Mouse (Mus musculus) c-Kit-positive CD71-positive TER-119-negative erythroid progenitor cells, embryonic 14.5 days (primary cell): ENCODE measurements around the gene Mad1l1.

ENCODE experiments used
- DNase-seq: peaks from one replicate; pipeline ENCODE4 v3.0.0-alpha.2; 2013; ENCODE audit warnings: low read depth

Gene Mad1l1

DNA sequence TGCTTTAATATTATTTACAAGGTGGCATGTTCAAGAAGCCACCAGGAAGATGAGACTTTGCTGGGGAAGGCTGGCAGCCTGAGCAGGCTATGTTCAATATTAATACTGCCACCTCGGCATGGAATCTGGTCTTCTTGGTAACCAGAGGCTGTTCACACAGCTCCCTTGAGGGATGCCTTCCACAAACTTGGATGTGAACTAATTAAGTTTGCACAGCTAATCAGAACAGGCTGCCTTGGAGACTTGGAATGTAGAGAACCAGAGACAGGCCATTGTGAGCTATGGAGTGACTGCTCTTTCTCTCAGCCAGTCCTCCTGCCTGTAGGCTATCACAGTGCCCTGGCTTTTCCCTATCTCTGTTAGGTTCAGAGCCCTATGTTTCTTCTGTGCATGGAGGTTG lies 278.4 kb downstream of the Mad1l1 start:
- no peak for DNase-seq

DNA sequence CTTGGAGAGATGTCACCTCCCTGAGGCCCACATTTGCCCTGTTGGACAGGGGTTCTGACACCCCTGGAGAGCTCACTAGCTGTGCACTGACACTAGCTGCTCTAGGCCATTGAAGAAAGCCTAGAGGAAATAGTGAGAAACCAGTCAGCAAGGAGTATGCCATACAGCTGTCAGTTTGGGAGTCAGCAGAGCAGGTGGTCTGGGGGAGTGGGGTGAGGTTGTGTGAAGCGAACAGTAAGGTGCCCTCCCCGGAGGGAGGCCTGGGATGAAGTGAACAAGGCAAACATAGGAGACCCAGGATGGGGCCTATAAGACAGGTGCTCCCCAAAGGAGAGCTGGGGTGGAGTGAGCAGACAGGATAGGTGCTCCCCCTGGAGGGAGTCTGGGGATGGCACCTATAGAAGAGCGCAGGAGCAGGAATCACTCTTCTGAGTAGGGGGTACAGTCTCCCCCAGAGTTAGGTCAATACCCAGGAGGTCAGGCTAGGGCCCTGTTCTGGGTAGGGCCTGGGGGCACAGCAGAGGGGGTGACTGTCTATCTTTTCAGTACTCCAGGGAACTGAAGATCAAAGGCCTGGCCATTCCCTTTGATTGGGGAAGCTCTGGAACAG lies 279.2 kb downstream of the Mad1l1 start:
- no peak for DNase-seq

DNA sequence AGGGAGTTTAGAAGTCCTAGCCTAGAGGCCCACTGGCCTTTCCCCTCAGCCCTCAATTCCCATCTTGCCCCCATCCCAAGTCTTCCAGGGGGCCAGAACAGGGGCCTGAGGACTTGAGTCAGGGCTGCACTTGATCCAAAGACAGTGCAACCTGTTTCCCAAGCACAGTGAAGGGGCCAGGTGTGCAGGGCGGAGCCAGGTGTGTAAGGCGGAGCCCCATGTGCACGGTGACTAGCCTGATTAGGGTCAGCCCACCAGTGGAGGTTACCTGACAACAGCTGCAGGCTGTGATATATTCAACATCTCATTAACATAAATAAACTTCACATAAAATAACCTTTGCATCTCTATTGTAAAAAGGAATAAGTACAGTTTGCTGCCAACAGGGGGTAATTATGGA lies 280.3 kb downstream of the Mad1l1 start:
- DNase-seq, result no peak

DNA sequence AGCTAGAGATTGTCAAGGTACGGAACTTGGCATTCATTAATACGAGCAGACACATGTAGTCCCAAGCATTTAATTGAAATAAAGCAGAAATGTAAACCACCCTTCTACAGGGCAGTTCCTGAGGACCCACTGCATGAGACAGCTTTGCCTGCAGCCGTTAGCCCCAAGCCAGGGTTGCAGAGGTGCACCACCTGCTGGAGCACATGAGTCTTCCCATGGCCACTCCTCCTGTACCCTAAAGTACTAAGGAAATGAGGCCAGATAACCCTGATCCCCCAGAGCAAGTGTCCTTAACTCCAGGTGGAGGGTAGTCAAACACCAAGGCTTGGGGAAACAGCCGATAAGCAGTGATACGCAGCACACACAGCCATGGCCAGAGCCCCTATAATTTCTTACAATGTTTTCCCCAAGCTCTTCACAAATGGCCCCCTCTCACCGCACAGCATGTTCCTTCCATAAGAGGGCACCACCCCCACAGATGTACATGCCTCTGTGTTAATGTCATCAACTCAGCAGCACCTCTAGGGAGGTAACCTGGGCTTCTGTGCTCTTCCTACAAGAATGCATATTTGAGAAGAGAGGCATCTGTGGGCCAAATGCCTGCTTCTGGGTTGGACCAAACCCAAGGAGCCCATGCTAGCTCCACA lies 283.6 kb downstream of the Mad1l1 start:
- no peak for DNase-seq

DNA sequence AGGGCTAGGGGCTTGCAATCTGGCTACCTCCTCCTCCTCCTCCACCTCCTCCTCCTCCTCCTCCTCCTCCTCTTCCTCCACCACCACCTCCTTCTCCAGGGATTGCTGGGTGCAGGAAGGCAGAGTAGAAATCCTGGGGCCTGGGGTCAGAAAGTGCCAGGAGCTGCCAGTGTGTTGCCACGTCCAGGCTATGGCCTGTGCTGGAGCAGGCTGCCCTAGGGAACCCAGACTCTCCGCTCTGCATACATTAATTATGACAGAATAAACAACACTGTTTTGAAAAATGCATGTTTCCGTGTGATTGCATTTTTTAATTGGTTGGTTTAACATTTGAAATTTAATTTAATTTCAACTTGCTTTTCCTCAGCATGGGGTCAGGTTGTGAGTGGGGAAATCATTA lies 285.7 kb downstream of the Mad1l1 start:
- DNase-seq, result no peak

DNA sequence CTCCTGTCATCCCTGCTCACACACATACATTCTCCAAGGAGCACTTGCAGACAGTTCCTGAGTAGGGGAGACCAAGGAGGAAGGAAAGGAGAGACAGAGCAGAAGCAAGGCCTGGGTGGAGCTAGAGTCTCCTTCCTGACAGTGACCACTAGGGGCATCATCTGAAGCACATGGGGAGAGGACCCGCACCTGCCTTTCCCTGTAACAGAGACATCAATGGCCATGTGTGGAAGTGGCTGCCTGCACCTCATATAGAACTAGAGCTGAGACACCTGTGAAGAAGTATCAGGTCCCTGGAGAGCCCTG lies 286.4 kb downstream of the Mad1l1 start:
- peak; percentile 31 for DNase-seq

DNA sequence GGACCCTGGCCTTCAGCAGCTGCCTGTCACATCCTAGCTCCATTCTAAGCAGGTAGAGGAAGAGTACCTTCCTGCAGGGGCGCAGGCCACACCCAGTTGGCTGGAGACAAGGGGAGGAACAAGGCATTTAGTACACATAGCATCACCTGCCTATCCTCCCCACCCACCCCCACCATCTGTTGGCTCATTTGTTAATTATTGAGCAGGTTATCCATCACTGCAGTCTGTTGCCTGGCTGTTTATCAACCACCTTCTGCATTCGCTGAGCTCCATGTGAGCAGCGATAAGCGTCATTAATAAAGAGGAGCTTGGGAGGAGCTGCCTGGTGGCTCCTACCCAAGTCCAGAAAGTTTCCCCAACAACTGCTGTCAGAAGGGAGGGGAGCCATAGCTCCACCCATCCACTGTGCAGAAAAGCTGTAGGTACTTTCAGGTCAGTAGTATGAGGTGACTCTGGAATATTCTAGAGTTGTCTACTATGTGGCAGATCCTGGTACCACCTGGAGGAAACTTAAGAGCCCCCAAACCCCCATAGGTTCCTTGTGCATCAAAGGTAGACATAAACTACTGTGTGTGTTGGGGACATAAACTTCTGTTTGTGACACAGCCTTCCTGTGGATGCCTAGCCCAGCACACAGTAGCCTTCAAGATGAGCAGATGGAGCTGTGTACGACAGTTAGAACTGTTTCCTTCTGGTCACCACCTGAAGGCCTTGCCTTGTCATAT lies 286.9 kb downstream of the Mad1l1 start:
- DNase-seq, result peak; percentile 63

DNA sequence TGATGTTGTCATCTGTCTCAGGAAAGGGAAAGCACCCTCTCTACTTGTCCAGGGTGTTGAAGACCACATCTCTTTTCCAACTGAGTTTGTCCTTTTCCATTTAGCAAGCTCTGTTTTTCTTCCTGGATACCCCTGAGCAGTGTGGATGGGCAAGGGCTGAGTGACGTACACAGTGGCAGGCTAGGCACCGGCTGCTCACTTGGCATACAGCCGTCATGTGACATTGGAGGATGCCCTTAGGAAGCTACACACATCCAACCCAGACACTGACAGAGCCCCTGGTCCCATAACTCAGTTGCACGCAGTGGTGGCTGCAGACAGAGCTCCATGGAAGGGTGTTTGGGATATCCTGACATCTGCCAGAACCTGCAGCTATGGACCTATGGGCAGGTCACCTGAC lies 295.0 kb downstream of the Mad1l1 start:
- DNase-seq, result no peak

DNA sequence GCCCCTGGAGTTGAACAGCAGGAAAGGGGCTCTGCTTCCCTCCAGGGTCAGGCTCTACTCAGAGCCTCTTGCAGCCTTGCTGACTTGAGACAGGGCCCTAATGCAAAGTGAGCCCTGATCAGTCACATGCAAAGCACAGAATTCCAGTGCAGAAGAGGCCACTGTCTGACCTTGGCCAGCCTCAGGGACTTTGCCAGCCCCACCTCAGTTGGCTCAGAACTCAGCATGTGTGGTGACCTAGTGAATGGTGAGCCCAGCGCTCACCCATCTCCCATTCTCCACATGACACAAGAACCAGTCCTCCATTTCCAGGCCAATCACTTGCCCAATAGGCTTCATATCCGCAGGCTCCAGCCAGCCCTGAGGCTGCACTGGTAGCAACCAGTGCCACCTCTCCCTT lies 296.1 kb downstream of the Mad1l1 start:
- no peak for DNase-seq

DNA sequence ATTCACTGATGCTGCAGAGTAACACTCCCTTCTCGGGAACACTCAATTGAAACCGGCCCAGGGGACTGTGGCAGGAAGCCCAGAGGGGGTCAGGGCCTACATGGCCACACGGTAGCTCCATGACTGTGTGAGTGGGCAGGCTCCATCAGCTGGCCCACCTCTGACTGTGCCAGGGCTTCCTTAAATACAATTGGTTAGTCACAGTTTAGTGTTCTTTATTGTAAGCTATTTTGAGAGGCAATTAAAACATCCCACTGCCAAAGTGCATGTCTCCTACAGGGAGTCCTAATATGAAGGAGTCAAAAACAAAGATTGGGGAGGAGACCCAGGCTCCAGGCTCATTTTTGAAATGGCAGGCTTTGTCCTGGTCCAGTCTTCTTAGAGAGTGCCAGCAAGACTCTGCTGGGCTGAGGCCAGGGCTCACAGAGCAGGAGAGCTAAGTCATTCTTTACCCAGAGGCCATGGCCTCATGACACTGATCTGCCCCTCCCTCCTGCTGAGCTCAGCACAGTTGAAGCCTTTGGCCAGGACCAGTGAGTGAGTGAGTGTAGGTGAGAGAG lies 297.3 kb downstream of the Mad1l1 start:
- no peak for DNase-seq

DNA sequence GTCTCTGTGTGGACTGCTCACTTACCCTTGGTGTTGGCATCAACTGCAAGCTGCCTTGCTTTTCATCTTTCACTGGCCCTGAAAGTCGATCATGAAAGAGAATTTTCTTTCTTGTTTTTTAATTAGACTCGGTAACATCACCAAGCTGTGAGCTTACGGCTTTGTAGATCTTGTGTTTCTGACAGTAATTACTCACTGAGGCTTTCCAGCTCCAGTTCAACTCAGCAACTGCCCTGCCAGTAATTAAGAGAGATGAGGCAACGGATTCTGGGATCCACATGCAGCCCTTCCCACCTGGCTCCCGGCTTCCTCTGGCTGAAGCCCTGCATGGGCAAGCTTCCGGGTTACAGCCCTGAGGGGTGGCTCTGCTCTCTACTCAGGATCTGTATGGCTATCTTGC lies 298.5 kb downstream of the Mad1l1 start:
- DNase-seq, result no peak

DNA sequence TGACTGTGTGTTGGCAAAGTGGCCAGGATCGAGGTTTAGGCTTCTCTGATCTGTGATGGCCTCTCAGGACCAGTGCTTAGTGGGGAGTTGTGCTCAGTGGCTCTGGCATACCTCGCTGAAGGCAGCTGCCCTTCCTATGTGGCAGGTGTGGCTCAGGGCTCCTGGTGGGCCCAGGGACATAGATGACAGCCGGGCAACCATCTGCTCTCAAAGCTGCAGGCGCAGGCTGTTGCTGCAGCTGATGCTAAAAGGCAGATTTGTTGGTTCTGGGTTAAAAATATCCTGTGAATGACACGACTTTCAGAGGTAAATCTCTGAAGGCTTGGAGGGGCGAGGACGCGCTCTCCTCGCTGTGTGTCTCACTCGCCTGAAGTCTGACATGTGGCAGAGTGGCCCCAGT lies 299.6 kb downstream of the Mad1l1 start:
- no peak for DNase-seq

DNA sequence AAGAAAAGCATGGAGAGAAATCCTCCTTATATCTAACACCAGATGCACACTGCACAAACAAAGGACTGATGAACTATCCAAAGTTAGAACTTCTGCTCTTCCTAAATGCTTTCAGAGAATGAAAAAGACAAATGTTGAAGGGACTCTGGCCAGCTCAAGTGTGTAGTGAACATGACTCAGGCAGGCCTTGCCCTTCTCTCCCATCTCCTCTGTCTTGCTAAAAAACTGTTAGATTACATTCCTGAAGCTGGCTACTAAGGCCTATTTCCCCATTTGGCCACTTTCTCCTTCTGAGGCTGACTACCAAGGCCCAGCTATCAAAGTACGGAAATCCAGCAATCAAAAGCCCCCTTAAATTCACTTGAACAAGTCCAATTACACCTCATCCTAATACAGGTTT lies 301.7 kb downstream of the Mad1l1 start:
- DNase-seq, result no peak

DNA sequence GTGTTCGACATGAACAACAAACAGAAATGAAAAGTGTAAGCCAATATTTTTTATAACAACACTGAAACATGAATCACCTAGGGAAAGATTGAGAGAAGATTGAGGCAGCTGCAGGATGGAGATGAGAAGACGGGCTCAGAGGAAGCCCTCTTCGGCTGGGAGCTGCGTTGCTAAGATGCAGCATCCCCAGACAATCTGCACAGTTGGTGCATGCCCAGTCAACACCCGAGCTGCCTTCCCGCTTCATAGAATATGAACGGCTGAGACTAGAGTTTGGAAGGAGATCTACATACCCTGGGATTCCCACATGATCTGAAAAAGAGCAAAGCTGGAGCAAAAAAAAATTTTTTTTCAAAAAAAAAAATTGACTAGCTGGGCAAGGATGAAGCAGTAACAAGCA lies 302.6 kb downstream of the Mad1l1 start:
- no peak for DNase-seq

DNA sequence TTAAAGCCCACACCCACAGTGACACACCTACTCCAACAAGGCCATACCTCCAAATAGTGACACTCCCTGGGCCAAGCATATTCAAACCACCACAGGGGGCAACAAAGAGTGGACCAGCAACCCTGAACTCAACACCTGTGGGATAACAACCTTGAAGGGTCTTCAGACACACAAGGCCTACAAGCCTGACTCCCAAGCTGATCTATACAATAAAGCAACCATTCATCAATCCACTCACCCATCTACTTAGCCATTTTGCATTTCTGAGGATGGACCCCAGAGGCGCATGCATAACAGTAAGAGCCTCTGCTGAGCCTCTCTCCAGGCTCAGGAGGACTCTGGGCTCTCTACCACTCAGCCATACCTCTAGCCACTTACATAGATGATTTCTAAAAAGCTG lies 304.5 kb downstream of the Mad1l1 start:
- no peak for DNase-seq

DNA sequence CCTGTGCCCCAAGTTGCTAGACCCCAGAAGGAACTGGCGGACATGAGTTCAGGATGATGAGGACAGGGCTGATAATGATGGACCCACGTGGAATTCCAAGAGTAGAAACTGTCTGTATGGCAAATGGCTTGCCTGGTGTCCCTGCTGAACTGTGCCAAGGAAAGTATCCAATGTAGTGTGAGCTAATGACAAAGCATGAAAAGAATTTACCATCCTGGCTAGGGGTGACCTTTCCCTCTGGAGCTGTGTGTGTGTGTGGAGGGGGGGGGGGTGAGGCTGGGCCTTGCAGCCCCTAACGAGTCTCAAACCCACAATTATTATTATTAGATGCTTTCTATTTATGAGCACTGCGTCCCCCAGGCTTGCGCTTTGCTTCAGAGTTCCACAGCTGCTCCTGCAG lies 307.7 kb downstream of the Mad1l1 start:
- no peak for DNase-seq

DNA sequence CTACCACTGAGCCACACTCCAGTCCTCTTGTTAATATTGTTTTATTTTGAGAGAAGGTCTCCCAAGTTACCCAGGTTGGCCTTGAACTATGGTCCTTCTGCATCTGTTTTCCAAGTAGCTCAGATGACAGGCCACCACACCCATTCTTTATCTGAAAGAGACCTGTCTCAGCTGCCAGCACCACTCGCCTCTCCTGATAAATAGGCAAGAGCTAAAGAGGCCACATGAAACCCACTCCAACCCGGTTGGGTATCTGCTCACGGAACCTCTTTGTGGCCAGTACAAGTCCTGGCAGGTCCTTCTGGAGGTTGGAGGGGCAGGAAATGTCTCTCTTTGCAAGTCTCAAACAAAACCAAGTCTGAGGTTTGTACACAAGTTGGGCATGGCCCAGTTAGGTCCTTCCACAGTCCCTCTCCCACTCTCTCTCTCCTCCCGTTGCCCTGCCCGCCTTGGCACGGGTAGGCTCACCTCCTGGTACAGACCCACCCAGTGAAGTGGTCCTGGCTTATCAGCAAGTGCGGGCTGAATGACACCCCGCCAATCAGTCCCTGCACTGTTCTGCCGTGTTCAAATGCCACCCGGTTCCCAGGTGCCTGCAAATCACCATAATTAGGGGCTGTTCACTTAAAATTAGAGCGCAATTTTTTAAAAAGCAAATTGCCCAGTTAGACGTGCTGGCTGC lies 308.9 kb downstream of the Mad1l1 start:
- peak; percentile 29 for DNase-seq

DNA sequence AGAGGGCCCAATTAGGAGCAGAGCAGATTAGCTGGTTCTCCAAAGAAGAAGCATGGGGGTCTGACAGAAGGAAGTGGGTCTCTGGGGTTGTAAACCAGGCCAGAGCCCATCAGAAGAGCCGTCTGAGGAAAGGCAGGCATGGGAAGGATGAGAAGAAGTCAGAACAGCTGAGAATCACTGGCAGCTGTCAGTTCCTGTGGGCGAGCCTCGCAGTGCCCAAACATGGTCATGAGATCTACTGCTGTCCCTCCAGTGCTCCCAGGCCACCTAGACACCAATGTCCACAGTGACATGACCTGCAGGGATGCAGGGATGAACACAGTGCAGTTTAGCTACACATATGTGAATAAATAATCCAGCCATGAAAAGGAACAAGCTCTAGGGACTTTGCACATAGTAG lies 310.9 kb downstream of the Mad1l1 start:
- no peak for DNase-seq

DNA sequence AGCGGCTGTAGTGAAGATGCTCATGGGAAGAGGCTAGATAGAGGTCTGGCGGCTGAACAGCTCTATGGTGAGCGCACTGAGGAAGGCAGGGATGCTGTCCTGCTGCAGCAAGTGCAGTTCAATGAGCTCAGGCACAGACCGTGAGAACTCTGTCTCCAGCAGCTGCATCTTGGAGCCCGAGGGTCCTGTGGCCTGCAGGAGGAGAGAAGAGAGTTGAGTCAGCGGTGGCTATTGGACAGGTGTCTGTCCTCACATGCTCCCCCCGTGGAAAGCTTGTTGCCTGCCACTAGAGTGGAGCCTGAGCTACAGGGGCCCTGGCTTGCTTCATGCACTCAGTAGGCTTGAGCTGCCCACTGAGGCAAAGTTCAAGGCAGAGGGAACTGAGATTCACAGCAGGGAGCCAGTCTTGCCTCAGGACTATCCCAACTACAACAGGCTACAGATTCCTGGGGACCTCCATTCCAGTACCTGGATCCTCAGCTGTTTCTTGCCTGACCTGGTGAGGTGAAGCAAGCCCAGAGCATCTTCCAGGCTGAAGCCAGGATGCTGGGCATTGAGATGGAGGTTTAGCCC lies 312.2 kb downstream of the Mad1l1 start:
- no peak for DNase-seq

DNA sequence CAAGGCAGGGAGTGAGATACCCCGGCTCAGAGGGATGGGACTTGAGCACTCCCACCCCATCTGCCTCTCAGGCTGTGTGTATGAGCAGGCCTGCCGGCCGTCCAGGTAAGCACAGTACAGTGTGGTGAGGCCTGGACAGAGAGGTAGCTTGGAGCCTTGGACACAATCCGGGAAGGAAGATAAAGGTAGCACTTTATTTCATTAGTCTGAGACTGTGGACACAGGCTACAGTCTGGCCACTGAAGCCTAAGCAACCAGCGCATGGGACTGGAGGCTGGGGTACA lies 312.9 kb downstream of the Mad1l1 start:
- no peak for DNase-seq

DNA sequence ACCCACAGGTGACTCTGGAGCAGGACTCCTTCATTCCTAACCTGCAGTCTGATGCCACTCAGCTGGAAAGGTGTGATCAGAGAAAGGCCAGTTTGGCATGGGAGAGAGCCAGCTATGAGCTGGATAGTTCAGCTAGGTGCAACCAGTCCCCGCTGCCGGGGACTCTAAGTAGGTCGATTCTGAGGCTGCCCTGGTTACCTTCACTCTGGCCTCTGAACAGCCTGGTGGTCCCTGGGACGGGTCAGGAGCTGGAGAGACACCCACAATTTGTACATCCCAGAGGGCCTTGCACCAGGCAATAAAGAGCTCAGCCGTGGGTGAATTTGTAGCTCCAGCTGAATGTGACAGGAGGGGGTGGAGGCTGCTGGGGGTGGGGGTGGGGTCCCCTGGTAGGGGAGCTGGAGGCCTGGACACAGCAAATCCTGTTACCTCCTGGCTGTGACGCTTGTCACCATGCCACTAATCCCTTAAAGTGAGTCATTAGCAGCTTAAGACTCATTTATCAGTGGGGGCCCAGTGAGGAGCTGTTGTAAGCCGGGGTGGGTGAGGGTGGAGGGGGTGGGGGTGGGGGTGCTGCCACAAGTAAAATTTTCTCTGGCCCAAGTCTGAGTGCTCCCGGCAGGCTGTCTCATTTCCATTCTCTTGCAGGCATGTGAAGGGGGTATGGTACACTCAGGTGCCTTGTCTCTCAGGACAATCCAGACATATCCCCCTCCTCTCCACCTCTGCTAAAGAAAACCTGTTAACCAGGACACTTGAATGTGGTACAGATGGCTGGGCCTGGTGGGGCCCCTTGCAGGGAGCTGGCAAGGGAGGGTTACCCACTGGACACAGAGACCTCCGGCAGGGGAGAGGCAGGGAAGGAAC lies 313.5 kb downstream of the Mad1l1 start:
- DNase-seq, result no peak

DNA sequence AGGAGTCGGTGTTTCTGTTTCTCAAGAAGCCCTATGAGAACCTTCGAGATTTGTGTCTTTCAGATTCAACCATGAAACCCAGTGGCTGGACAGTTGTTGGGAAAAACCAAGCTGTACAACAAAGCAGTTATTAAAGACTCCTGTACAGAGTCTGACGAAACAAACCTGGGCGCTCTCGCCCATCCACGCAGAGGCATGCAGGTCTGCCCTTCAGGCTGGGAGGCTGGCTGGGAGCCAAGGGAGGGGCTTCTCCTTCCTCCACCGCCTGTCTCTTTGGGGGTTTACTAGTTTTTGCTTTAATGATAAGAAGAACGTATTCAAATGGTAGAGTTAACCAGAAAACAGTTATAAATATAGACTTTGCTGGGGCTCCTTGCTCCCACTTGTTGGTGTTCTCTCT lies 314.5 kb downstream of the Mad1l1 start:
- DNase-seq, result no peak
